Mouse (Mus musculus) spleen, adult 2 months (tissue): ENCODE measurements at regions not wholly inside any gene's neighbourhood (a gene's known extent, or its start where the extent isn't known, plus 50 kb on each side); places are given as distances from the start of the nearest gene placed in this dataset.

ENCODE experiments used
- DNase-seq, 2 experiments: peaks; one replicate each; pipeline versions ENCODE4 v3.0.0 to v3.0.0-alpha.2; 2012 to 2021; ENCODE audit warnings: low spot score in 2 of 2, low read depth in 1 of 2
- H3K27ac ChIP-seq: fragments of 200-500 bp; 2 replicates; pipeline ENCODE4 v1.5.1; 2012; ENCODE audit warnings: low read length, inconsistent platforms; ENCODE audit not compliant: insufficient read depth
- H3K27me3 ChIP-seq: fragments of 200-500 bp; 2 replicates; pipeline ENCODE4 v1.6.1; 2012; ENCODE audit warnings: mild to moderate bottlenecking, moderate library complexity, low read length, inconsistent platforms; ENCODE audit not compliant: control insufficient read depth, insufficient read depth
- H3K36me3 ChIP-seq: fragments of 200-500 bp; 2 replicates; pipeline ENCODE4 v1.6.1; 2012; ENCODE audit warnings: mild to moderate bottlenecking, low read length, inconsistent platforms; ENCODE audit not compliant: control insufficient read depth, insufficient read depth
- H3K4me1 ChIP-seq: fragments of 200-500 bp; 2 replicates; pipeline ENCODE4 v1.6.1; 2011; ENCODE audit warnings: inconsistent platforms; ENCODE audit not compliant: control insufficient read depth, insufficient read depth, insufficient read length
- H3K4me3 ChIP-seq: fragments of 200-500 bp; 2 replicates; pipeline ENCODE4 v1.5.1; 2011; ENCODE audit warnings: mild to moderate bottlenecking, inconsistent platforms; ENCODE audit not compliant: insufficient read depth, insufficient read length; ENCODE audit errors: extremely low read depth
- CTCF ChIP-seq: fragments of 200-500 bp; IDR thresholded peaks from 2 replicates; pipeline ENCODE4 v1.5.1; 2011; ENCODE audit warnings: mild to moderate bottlenecking, inconsistent platforms; ENCODE audit not compliant: insufficient read depth, insufficient read length, insufficient replicate concordance; ENCODE audit errors: extremely low read depth
- POLR2A ChIP-seq: fragments of 200-500 bp; IDR thresholded peaks from 2 replicates; pipeline ENCODE4 v1.6.1; 2011; ENCODE audit warnings: low read depth, low read length, inconsistent platforms
- WGBS: fragments of 180-500 bp; shearing (Covaris S2); methylation state at CpG from one replicate; pipeline ENCODE4 v1.1.7; 2018; 5-methylcytosine and 5-hydroxymethylcytosine counted together

DNA sequence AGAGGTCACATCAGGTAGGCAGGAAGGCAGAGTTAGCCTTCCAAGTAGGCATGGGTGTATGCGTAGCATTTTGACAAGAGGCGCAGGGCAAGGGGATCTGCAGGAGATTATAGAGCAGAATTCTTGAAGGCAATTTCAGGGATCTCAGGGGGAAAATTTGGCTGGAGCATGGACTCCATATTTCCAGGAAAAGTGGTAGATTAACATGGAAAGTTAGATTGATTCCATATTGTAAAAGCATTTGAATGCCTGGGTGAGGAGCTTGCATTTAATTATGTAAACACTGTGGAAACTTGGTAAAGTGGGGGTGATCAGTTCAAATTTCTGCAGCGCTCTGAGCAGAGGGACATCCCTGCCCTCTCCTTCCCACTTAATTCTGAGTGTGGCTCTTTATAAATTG is 146.7 kb downstream of the Pax3 start:
- no peak overlapping the region for H3K4me3 ChIP-seq
- no peak for TF ChIP-seq CTCF
- TF ChIP-seq POLR2A, result no peak
- H3K36me3 ChIP-seq, result no peaks in the 10 kb centered on the region
- WGBS, result 95% methylated on average over 3 of the region's 3 CpGs
- DNase-seq, result no peak
- no peak overlapping the region for H3K27ac ChIP-seq
- no peaks in the 10 kb centered on the region for H3K4me1 ChIP-seq
- no peaks in the 10 kb centered on the region for H3K27me3 ChIP-seq

DNA sequence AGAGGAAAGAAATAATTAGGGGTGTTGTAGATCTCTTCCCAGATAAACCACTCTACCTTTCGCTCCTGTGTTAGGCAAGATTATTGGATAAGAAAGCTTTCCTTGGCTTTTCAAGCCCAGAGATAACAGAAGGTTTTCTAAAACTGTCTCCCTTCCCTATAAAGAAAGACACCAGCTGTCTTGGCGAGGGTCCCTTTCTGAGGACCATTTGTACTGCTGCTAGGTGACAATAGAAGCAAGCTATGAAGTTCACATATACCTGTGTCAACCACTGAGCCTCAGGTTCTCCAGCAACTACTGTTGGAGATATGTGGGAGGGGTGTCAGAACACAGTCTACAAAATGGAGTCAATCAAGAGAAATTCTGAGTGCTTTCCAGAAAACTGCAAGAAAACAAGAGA is 164.6 kb downstream of the Pax3 start:
- Histone ChIP-seq H3K4me3 (no peak overlapping the region), H3K4me1 (no peaks in the 10 kb centered on the region), H3K27ac (no peak overlapping the region), H3K27me3 (no peaks in the 10 kb centered on the region), H3K36me3 (no peaks in the 10 kb centered on the region)
- no peak for TF ChIP-seq POLR2A
- no peak for DNase-seq
- WGBS, result 83% methylated on average over 2 of the region's 2 CpGs

DNA sequence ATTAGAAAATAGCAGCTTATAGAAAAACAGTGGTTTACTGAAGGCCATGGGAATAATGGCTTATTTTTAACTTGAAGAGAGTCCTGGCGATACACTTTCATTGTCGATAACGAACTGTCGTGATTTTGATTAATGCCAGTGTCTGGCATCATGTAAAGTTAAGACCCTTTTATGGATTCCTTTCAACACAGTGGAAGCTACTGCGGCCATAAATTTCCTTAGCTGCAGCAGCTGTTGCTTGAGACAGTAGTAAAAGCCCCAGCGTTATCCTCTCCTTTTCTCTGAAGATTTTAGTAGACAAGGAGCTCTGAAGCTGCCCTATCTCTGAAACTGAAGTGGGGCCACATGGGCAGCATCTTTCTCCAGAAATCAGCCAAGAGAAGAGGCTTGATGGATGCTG is 175.2 kb downstream of the Pax3 start:
- no peak overlapping the region for H3K4me3 ChIP-seq
- DNase-seq, result no peak
- no peaks in the 10 kb centered on the region for H3K4me1 ChIP-seq
- no peak for TF ChIP-seq POLR2A
- TF ChIP-seq CTCF, result no peak
- no peaks in the 10 kb centered on the region for H3K27me3 ChIP-seq
- no peak overlapping the region for H3K27ac ChIP-seq
- no peaks in the 10 kb centered on the region for H3K36me3 ChIP-seq
- 74% methylated on average over 6 of the region's 6 CpGs for WGBS

DNA sequence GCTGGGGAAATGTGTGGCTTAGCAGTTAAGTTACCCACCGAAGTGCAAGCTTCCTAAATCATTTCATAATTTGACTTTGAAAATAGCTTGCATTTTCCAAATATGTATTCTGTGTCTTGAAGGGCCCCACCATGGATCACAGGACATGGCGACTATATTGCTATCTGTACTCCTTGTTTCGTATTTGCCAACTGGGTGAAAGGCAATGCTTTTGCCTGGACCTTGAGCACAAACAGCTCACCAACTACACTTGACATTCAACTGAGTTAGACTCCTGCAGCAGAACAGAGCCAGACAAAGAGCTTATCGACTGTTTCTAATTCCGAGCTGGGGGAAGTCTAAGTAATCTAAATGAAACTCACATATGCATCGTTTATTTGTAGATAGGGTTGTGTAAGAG is 175.9 kb downstream of the Pax3 start:
- Histone ChIP-seq H3K4me3 (no peak overlapping the region), H3K27ac (no peak overlapping the region), H3K4me1 (no peaks in the 10 kb centered on the region), H3K27me3 (no peaks in the 10 kb centered on the region), H3K36me3 (no peaks in the 10 kb centered on the region)
- WGBS, result 78% methylated on average over 6 of the region's 6 CpGs
- TF ChIP-seq POLR2A (no peak), CTCF (no peak)
- DNase-seq, result no peak

DNA sequence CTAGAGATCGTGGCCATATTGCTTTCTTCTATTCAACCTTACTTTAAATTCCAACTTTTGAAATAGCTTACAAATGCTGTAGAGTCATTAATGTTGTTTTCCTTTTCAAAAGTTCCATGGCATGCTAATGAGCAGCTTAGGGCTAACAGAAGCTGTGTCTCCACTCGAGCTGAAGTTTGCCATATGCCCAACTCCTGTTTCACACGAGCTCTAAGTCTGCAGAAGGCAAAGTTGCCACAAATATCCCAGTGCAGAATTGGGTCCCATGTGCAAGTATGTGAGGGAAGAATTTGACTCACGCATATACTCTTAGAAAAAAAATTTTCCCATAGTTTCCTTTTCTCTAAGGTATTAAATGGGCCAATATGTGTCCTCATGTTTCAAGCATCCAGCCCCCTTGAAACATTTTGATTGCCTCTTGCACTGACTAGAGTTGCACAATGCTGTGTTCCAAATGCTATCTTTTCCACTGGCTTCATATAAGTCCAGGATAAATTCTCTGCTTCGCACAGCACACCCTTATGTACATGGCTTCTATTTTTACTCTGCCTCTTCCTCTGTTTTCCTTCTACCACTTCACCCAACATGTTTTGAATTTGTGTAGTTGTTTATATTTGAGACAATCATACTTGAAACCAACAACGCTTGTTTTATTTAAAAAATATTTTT is 178.9 kb downstream of the Pax3 start:
- Histone ChIP-seq H3K36me3 (no peaks in the 10 kb centered on the region), H3K4me1 (no peaks in the 10 kb centered on the region)
- 82% methylated on average over 6 of the region's 6 CpGs for WGBS

DNA sequence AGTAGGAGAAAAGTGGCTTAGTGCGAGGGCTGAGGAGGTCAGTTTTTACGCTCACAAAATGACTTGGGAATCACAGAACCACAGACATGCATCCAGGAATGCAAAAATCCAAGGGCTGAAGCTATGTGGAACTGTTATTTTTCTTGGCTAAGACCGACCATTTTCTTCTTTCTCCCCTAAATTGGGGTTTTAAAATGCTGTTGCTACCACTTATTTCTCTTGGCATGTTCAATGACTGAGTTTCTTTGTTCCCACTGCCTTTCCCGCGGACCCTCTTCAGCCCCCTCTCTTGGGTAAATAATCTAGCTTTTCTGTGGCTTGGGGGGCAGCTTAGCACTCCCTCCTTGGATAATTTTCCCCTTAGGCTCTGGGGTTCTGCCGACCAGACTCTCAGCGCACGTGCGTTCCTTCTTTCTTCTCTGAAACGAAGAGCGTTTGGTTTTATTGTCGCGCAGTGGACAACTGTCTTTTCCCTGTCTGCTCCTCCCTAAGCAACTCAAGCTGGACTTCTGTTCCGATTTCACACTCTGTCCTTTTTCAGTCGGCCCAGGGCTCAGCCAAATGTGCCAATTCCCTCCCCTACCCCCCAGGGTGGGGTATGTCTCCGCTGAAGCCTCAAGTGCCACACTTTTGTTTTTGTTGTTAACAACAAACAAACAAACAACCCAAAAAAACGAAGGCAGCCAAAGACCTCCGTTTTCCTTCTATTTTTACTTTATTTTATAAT is 180.2 kb downstream of the Pax3 start:
- TF ChIP-seq POLR2A, result no peak
- no peak for TF ChIP-seq CTCF
- no peaks in the 10 kb centered on the region for H3K27me3 ChIP-seq
- no peak overlapping the region for H3K27ac ChIP-seq
- H3K4me1 ChIP-seq, result no peaks in the 10 kb centered on the region
- no peak overlapping the region for H3K4me3 ChIP-seq
- no peaks in the 10 kb centered on the region for H3K36me3 ChIP-seq
- WGBS, result 79% methylated on average over 18 of the region's 18 CpGs
- no peak for DNase-seq

More for the DNA sequence above, 178.9 kb downstream of the Pax3 start:
- no peak for TF ChIP-seq CTCF
- TF ChIP-seq POLR2A, result no peak
- H3K4me3 ChIP-seq, result no peak overlapping the region
- no peak for DNase-seq
- H3K27me3 ChIP-seq, result no peaks in the 10 kb centered on the region
- H3K27ac ChIP-seq, result no peak overlapping the region

DNA sequence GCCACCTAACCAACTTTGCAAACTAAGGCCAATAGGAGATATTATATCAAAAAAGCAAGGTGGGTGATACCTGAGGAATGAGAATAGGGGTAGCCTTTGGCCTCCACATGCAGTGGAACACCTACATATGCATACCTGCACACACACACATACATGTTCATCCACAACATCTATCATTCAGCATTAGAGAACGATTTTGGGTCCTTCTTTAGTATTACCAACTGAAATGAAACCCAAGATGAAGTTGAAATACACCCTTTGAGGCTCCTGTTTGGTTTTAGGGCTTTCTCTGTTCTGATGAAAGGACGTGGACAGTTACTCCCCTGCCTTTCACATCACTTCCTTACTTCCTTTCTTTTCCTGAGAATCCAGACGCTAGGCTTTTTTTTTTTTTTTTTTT is 180.9 kb downstream of the Pax3 start:
- H3K36me3 ChIP-seq, result no peaks in the 10 kb centered on the region
- H3K4me3 ChIP-seq, result no peak overlapping the region
- H3K27ac ChIP-seq, result no peak overlapping the region
- TF ChIP-seq POLR2A, result no peak
- TF ChIP-seq CTCF, result no peak
- WGBS, result 52% methylated on average over 3 of the region's 3 CpGs
- no peaks in the 10 kb centered on the region for H3K4me1 ChIP-seq
- no peak for DNase-seq
- H3K27me3 ChIP-seq, result no peaks in the 10 kb centered on the region

DNA sequence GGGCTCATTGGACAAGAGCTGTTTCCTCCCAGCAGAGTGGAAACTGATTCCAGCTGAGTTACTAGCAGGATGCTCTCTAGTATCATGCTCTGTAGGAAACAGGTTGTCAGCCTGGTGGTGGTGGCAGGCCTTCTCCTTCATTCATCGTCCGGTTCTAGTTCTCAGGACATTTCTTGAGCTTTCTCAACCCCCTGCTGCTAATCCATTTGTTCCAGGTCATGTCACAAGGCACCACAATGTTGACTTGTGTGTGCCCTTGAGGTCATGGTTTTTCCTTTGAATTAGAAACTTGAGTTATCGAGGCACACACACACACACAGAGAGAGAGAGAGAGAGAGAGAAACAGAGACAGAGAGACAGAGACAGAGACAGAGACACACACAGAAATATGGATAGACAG is 183.5 kb downstream of the Pax3 start:
- H3K27ac ChIP-seq, result no peak overlapping the region
- H3K4me3 ChIP-seq, result no peak overlapping the region
- no peaks in the 10 kb centered on the region for H3K4me1 ChIP-seq
- no peaks in the 10 kb centered on the region for H3K36me3 ChIP-seq
- no peaks in the 10 kb centered on the region for H3K27me3 ChIP-seq
- whole genome bisulfite sequencing, result 83% methylated on average over 3 of the region's 3 CpGs
- no peak for TF ChIP-seq CTCF
- no peak for TF ChIP-seq POLR2A
- no peak for DNase-seq
